Mouse (Mus musculus) urinary bladder, adult 18-20 months (tissue): Measurements from ENCODE around the gene Zranb3.
A peak's percentile ranks its signal among the peaks of the same experiment; 100 is the strongest.
"Not testable (repeated sequence)": the region's sequence is repeated elsewhere in the genome, so short reads cannot be mapped to it uniquely, and the experiment has no call there.

Source experiments
- DNase-seq, 2 experiments: peaks; one replicate each; pipeline ENCODE4 v3.0.0; 2022; ENCODE audit warnings: low spot score in 2 of 2, mixed read lengths in 2 of 2

Zranb3 gene

DNA sequence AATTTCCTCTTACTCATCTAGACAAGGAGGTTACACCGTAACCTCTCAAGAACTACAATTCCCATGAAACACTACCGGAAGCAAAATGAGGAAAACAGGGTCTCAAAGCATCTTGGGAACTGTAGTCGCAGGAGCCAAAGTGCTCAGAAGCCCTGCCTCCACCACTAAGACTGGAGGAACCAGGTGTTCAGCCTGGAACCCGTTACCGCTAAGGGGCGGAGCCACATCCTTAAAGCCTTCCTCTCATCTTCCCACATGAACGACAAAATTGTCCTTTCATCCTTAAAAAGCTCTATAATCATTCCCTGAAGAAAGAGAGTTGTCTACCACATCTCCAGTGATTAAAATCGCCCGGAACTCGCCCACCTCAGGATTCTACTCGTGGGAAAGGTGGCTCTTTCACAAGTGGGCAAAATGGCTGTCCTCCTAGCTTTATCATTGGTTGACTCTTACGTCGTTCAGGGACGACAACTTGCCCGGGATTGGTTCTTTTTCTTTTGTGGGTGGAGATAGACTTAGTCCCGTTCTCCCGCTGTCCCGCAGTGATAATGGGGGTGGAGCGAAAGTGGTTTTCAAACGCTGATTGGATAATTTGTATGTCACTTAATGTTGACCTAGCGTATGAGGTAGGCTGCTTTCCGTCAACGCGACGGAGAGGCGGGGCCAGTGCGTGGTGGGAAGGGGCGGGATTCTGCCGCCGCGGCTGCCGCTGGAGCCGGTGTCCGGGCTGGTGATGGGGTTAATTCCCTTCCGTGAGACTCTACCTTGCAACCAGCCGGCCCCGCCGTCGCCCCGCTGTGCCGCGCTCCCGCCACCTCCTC lies at the start of gene Zranb3, which contains the start of gene R3hdm1:
TSS of gene Zranb3 (minus strand) at position 407 of the 821 bp plus-strand sequence.
TSS of gene R3hdm1 (plus strand) at position 661 of the 821 bp plus-strand sequence.
- DNase-seq = peak; percentile 92 to 94

- DNase-seq = no peak
Measured at GRCm38 (mm10) chr1:128141737-128142136, 38.9 kb upstream of the Zranb3 start.

GRCm38 (mm10) chr1:128141039-128141438 lies 38.2 kb upstream of the Zranb3 start:
- DNase-seq = no peak

DNA sequence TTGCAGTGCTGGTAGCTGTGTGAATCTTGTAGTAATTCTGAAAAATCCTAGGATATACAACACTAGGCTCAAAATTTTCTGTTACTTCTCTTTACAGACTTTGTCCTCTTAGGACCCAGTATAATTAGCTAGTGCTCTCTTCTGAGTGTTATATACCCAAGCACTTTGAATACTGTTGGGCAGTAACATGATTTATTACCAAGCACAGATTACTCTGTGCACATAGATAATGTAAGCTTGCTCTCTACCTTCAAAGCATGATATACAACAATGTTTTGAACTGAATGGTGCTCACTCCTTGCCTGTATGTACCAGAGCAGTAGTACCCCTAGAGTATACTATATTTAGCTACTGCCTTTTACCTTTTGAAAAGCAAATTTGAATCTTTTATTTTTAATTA lies 33.4 kb upstream of the Zranb3 start:
- not testable (repeated sequence) for DNase-seq

DNA sequence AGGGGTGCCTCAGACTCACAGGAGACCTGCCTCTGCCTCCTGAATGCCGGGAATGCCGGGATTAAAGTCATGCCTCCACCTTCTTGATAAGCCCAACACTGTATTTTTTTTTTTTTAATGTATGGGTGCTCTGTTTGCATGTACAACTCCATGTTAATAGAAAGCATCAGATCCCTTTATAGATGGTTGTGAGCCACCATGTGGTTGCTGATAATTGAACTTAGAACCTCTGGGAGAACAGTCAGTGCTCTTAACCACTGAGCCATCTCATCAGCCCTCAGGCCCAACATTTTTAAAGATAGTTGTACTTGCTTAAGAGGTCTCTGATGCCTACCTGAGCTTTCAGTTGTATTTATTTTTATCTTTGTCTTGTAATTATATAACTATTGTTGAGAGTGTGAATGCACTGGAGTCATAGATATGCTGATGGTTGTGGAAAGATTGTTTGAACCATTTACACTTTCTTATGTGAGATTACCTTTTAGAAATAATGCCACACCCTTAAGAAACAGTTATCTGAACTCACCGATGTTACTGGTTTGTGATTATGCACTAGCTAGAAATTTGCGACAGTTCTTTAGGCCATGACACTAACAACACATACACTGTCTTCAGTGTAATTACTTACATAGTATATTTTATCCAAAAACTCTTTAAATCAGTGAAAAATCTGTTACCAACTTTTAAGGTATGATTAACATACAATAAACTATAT lies 18.2 kb upstream of the Zranb3 start:
- DNase-seq = no peak

GRCm38 (mm10) chr1:128103520-128104088 lies 757 bp upstream of the Zranb3 start:
- DNase-seq = no peak

DNA sequence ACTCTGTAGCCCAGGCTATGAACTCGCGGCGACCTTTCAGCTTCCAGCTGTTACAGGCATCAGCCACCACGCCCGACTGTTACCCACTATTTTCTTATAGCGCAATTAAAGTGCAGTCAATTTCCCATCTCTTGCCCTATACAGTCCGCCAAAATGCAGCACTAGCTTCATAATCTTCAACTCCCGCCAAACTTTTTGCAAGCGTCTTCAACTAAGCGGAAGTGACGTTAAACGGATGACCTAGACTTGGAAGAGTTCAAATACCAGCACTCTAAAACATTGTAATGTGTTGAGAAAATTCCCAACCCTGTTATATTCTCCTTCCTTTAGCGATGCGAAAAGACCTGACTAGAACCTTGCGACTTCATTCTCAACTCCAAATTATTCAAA lies 601 bp downstream of the Zranb3 start:
- DNase-seq = peak; percentile 27 to 48

- DNase-seq = no peak
Measured at GRCm38 (mm10) chr1:128098309-128098708, 4.5 kb downstream of the Zranb3 start.

DNA sequence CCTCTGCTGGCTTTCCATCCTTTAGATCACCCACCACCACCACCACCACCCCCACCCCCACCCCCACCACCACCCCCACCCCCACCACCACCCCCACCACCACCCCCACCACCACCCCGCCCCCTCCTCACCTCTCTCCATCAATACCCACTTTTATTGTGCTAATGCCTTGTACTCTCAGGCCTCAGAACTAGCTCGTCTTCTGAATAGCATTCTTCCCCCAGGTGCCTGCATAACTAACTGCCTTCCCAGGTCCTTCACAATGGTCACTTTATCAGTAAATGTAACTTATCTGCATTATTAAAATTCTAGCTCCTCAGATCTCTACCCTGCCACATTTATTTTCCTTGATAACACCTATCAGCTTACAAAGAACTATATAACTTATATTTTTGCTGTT lies 8.2 kb downstream of the Zranb3 start:
- DNase-seq = no peak

DNA sequence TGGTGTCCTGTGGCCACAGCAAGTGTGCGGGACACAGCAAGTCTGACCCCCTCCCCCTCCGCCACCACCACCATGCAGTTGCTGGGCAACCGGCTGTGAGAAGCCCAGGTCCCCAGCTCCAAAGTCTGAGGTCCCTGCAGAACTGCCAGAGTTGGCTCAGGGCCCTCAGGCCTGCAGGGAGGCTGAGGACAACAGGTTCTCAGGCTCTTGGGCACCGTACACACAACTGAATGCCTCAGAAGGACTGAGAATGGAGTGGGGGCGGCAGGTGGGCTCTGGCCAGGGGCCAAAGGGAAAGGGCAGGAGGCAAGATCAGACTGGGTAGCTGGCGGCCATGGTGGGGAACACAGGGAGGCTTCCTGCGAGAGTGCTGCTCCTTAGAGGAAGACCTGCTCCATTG lies 20.0 kb downstream of the Zranb3 start:
- DNase-seq = no peak

- no peak for DNase-seq
Measured at GRCm38 (mm10) chr1:128081873-128082272, 21.0 kb downstream of the Zranb3 start.

DNA sequence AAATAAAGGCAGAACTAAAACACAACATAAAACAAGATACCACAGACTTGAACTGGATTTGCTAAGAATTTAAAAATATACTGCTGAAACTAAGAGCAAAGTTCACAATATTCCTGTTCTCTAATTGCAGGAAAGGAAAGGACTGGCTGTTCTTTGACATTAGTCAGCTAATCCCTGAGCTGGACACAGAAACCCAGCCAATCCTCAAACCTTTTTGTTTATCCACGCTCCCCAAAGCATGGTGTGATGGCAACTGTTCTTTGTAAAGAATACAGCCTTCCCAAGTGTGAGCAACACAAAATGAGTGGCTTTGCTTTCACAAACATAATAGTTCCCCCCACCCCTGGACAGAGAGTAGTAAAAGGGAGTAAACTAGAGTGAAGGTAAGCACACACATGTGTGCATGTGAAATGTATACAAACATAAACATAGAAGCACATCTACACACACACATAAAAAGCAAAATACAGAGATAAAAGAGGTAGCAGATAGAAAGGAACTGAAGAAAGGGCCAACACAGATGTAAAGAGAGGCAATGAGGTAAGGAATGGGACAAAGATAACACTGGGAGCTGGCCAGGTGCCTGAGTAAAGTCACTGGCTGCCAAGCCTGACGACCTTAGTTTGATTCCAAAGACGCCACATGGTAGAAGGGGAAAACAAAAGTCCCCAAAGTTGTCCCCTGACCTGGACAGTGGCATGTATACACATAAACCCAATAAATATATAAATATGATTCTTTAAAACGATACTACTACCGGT lies 21.7 kb downstream of the Zranb3 start:
- no peak for DNase-seq

DNA sequence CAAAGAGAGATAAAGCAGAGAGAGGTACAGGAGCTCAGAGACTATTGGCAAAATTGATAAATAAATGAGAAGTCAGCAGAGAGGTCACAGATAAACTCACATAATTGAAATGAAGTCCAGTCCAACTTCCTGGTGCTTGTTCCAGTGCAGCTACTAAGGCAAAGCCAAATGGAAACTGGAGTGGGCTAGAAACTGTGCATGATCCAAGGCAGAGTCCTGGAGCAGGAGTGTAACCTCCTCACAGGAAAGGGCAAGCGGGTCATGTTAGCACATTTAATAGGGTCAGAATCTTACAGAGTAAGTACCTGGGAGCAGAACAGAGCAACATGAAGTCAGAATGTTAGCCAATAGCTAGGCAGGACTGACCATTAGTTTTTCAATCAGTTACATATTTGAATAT lies 24.2 kb downstream of the Zranb3 start:
- no peak for DNase-seq

- DNase-seq = no peak
Measured at GRCm38 (mm10) chr1:128077788-128078187, 25.1 kb downstream of the Zranb3 start.

DNA sequence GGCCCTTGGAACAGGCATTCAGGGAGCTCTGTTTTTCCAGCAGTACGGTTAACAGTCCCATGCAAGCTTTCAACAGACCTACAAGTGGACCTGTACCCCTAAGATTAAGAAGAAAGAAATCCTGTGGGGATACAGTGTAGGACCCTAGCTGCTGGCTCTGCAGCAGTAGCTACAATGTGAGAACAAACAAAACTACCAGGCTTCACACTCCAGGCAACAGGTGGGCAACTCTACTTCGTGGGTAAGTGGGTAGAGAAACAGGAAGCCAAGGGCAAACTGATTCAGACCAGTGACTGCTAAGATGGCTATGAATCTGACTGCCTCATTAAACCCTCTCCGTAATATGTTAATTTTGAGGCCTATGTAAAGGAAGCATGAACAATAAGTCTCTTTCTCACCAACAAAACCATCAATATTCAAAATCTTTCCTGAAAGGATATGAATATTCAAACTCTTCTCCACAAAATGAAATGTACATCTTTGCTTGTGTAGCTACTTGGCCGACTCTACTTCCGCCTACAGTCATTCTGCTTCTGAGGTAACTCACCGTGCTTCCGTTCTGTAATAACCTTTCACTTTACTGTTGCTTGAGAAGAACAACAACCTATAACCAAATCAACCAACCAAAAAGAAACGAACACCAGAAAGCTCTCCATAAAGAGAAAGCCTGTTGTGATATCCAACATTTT lies 25.9 kb downstream of the Zranb3 start:
- no peak for DNase-seq

- no peak for DNase-seq
Measured at GRCm38 (mm10) chr1:128073051-128073450, 29.8 kb downstream of the Zranb3 start.

DNA sequence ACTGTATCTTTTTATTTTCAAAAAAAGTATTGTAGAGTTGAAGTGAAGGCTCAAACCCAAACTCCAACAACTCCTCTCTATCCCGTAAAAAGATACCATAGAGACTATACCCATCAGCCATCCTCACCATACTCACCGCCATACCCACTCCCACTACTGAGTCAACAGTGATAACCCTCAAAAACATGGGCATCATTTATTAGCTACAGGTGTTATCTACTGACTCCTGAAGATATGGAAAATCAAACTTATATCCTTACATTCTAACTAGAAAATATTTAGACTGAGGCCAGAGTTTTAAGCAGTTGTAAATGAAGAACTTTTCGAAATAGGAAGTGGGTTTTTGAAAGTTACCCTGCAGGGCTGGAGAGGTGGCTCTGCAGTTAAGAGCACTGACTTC lies 32.8 kb downstream of the Zranb3 start:
- no peak for DNase-seq

GRCm38 (mm10) chr1:128068945-128069397 lies 33.9 kb downstream of the Zranb3 start:
- DNase-seq = no peak

DNA sequence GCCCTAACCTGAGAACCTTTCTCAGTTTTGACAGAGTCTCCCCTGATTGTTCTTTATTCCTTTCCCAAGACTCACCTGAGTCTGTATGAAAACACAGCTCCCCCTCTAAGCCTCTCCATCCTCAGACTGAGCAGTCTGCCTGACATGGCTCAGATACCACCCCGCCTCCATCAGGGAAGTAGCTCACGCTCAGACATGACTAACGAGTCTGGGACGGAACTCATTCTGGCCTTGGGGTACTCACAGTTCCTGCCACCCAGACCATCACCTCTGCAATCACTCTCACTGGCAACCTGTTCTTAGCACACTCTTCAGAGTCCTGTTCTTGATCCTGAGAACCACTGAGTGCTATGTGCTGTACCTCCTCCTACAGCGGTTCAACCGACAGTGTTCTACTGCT lies 38.1 kb downstream of the Zranb3 start:
- DNase-seq = no peak

- DNase-seq = no peak
Measured at GRCm38 (mm10) chr1:128062167-128062566, 40.7 kb downstream of the Zranb3 start.

GRCm38 (mm10) chr1:128061401-128061800 lies 41.4 kb downstream of the Zranb3 start:
- no peak for DNase-seq
